Mouse (Mus musculus) midbrain, postnatal 0 days (tissue): ENCODE data around the gene Fam222b. TPM values are rescaled to one million over a fixed set of nuclear protein-coding genes. Genes with fewer than 3 reads are reported as not detected.
A peak's percentile ranks its signal among the peaks of the same experiment; 100 is the strongest.

Experiments
- ATAC-seq: fragments of 200-750 bp; cut with Nextera tagmentation; 2 replicates; pipeline ENCODE4 v1.8.0; 2017; ENCODE audit warnings: moderate number of reproducible peaks, mild to moderate bottlenecking, moderate TSS enrichment, moderate library complexity; ENCODE audit not compliant: low FRiP score
- DNase-seq: peaks from one replicate; pipeline ENCODE4 v3.0.0-alpha.2; 2015; ENCODE audit warnings: low spot score
- H3K27ac ChIP-seq: fragments of 300-500 bp; sonication (generic); 2 replicates; pipeline ENCODE4 v1.5.1; 2014; ENCODE audit warnings: low read depth, mild to moderate bottlenecking, low read length, mixed read lengths
- H3K27me3 ChIP-seq: fragments of 300-500 bp; sonication (generic); 2 replicates; pipeline ENCODE4 v1.6.1; 2014; ENCODE audit warnings: low read length, control low read depth, mixed read lengths; ENCODE audit not compliant: insufficient read depth
- H3K36me3 ChIP-seq: fragments of 300-500 bp; sonication (generic); 2 replicates; pipeline ENCODE4 v1.6.1; 2014; ENCODE audit warnings: low read length, control low read depth, mixed read lengths; ENCODE audit not compliant: insufficient read depth
- H3K4me1 ChIP-seq: fragments of 300-500 bp; sonication (generic); 2 replicates; pipeline ENCODE4 v1.6.1; 2014; ENCODE audit warnings: mild to moderate bottlenecking, control low read depth, antibody characterized with exemption, low read length, mixed read lengths; ENCODE audit not compliant: insufficient read depth
- H3K4me2 ChIP-seq: fragments of 300-500 bp; sonication (generic); 2 replicates; pipeline ENCODE4 v1.6.1; 2014; ENCODE audit warnings: low read depth, mild to moderate bottlenecking, low read length, mixed read lengths; ENCODE audit not compliant: poor library complexity, severe bottlenecking
- H3K4me3 ChIP-seq: fragments of 300-500 bp; sonication (generic); 2 replicates; pipeline ENCODE4 v1.5.1; 2014; ENCODE audit warnings: low read depth, mild to moderate bottlenecking, low read length, moderate library complexity
- H3K9ac ChIP-seq: fragments of 300-500 bp; sonication (generic); replicated peaks from 2 replicates; pipeline ENCODE4 v1.6.1; 2014; ENCODE audit warnings: mild to moderate bottlenecking, low read length, moderate library complexity, mixed read lengths; ENCODE audit not compliant: poor library complexity, severe bottlenecking
- H3K9me3 ChIP-seq: fragments of 300-500 bp; sonication (generic); 2 replicates; pipeline ENCODE4 v1.6.1; 2016; ENCODE audit warnings: low read length, control low read depth
- CTCF ChIP-seq: IDR thresholded peaks from 2 replicates; pipeline ENCODE4 v1.5.1; 2016; ENCODE audit warnings: antibody characterized with exemption, mild to moderate bottlenecking
- WGBS: fragments of 180-500 bp; shearing (Covaris S2); extraction: QIAGEN DNeasy Blood & Tissue Kit; methylation state at CpG from one replicate; pipeline ENCODE4 v1.1.7; 2014; 5-methylcytosine and 5-hydroxymethylcytosine counted together
- polyA plus RNA-seq: library from polyadenylated mRNA; unstranded; fragments of >200 nt; fragmentation: Nextera tagmentation; extraction: Ambion mirVana; gene quantifications from 2 replicates; pipeline ENCODE4 v1.2.1, GENCODE M21; 2015
- total RNA-seq: library from RNA; depleted of rRNA; stranded (reverse); fragments of >200 nt; gene quantifications from 2 replicates; pipeline ENCODE4 v1.2.3, GENCODE M21; 2014

The Fam222b gene
- total and polyA plus RNA-seq, 2 experiments from 2014 or later = 29.1 to 34.5 TPM

DNA sequence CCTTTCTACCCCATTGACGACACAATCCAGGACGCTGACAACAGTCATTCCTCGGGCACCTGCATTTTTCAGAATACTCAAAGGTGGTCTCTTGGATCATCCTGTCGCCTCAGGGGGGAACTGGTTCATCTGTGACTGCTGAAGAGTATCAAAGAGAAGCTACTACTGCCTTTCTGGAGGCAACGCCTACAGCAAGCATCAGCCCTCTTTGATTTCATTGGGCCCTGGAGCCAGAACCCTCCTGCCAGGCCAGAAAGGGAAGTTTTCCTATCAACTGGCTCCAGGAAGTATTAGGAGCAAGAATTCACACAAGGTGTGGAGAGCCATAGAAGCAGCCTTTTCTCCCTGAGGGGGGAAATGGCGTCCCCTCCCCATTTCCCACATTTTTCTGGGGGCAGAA is 72.2 kb downstream of the Fam222b start:
- TF ChIP-seq CTCF = no peak
- no peak overlapping the region for H3K4me3 ChIP-seq
- peaks cover 6% of the 10 kb centered on the region; the same call in 1 of the 2 replicates for H3K36me3 ChIP-seq
- no peaks in the 10 kb centered on the region for H3K9me3 ChIP-seq
- no peaks in the 10 kb centered on the region for H3K27me3 ChIP-seq
- DNase-seq = no peak
- ATAC-seq = no peak
- no peak overlapping the region for H3K9ac ChIP-seq
- H3K27ac ChIP-seq = no peak overlapping the region
- WGBS = 71% methylated on average over 6 of the region's 6 CpGs
- H3K4me1 ChIP-seq = peaks cover 16% of the 10 kb centered on the region
- no peak overlapping the region for H3K4me2 ChIP-seq

DNA sequence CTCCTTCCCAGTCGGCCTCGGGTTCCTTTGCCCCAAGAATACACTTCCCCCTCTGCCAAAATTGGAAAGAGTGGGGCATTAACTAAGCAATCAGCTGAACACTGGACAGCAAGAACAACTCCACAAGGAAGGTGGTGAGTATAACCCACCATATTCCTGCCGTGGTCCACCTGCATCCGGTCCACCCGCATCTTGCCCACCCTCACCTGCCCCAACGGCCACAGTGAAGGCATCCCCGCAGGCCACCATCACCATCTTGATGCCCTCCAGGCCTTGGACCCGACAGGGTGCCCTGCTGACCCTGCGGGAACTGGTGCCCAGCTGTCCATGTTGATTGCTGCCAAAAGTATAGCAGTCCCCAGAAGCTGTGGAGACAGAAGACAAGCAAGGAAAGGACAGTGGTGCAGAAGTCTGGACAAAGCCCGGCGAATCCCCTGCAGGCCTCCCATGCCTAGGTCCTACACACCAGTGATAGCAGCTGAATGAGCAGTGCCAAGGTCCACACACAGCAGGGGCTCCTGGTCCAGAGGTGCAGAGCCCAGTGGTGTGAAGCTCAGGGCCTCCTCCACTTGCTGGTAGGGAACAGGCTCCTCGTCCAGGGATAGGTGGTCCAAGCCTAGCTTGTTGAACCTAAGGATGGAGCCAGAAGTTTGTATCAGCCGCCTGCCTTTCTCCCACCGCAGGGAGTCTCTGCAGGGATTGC is 72.9 kb downstream of the Fam222b start:
- no peak overlapping the region for H3K27ac ChIP-seq
- TF ChIP-seq CTCF = no peak
- H3K36me3 ChIP-seq = no peaks in the 10 kb centered on the region
- H3K9ac ChIP-seq = no peak overlapping the region
- H3K9me3 ChIP-seq = no peaks in the 10 kb centered on the region
- ATAC-seq (no peak), DNase-seq (no peak)
- no peak overlapping the region for H3K4me2 ChIP-seq
- 88% methylated on average over 14 of the region's 14 CpGs for WGBS
- peaks cover 16% of the 10 kb centered on the region for H3K4me1 ChIP-seq
- no peak overlapping the region for H3K4me3 ChIP-seq
- no peaks in the 10 kb centered on the region for H3K27me3 ChIP-seq

DNA sequence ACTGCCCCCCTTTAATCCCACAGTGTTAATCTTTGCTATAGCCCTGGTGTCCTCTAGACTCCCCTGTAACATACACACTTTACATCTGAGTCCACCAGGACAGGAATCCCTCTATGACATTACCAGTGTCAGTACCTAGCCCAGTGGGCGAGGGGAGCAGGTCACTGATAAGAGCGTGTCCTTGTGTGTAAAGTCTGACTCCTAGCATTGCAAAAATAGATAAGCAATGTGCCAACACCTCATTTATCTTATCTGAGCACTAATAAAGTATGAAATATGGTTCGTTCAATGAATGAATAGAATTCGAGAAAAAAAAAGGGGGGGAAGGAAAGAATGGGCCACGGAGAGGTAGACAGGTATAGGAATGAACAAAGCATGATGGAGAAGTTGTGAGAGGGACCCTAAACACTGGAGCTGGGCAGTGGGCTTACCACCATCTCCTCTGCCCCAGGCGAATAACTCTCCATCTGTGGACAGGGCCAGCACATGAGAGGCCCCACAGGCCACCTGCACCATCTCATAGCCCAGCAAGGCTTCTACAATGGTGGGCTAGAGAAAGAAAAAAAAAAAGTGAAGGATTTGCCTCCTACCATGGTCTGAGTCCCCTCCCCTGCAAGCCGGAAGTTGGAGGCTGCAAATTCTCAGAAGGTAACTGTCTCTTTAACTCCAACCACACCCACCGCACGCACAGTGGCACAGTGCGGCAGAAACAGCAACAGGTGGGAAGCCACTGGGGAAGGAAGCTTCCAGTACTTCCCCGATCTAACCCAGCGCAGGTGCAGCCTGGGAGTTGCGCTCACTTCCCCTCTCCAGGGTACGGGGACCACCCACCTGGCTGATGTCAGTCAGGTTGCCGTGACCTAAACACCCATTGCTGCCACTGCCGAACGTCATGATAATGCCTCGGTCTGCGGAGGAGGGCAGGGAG is 74.3 kb downstream of the Fam222b start:
- TF ChIP-seq CTCF = no peak
- no peaks in the 10 kb centered on the region for H3K36me3 ChIP-seq
- peaks cover 7% of the 10 kb centered on the region; the same call in 1 of the 2 replicates for H3K4me1 ChIP-seq
- no peak overlapping the region for H3K27ac ChIP-seq
- no peak overlapping the region for H3K9ac ChIP-seq
- H3K4me3 ChIP-seq = no peak overlapping the region
- H3K27me3 ChIP-seq = no peaks in the 10 kb centered on the region
- WGBS = 62% methylated on average over 19 of the region's 19 CpGs
- DNase-seq (no peak), ATAC-seq (no peak)
- no peaks in the 10 kb centered on the region for H3K9me3 ChIP-seq
- no peak overlapping the region for H3K4me2 ChIP-seq

DNA sequence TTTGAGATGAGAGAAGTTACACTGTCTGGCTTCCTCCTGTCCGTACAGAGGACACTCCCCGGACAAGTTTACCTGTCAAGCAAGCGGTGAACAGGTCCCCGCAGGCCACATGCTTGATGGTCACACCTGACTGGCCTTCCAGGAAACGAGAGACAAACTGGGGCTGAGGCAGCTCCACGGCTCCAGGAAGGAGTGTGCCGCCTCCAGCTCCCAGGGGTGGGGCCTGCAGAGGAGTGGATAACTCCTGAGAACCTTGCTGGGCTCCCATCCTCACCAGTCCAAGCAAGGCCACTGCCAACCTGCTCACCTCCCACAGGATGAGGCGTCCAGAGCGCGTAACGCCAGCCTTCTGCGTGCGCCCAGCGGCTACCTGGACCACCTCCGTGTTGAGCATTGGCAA is 75.8 kb downstream of the Fam222b start:
- WGBS = 93% methylated on average over 15 of the region's 15 CpGs
- no peak for DNase-seq
- TF ChIP-seq CTCF = no peak
- H3K27me3 ChIP-seq = no peaks in the 10 kb centered on the region
- no peak overlapping the region for H3K4me3 ChIP-seq
- no peak for ATAC-seq
- no peak overlapping the region for H3K9ac ChIP-seq
- H3K9me3 ChIP-seq = no peaks in the 10 kb centered on the region
- peaks cover 7% of the 10 kb centered on the region; the same call in 1 of the 2 replicates for H3K4me1 ChIP-seq
- H3K4me2 ChIP-seq = no peak overlapping the region
- no peaks in the 10 kb centered on the region for H3K36me3 ChIP-seq
- no peak overlapping the region for H3K27ac ChIP-seq

DNA sequence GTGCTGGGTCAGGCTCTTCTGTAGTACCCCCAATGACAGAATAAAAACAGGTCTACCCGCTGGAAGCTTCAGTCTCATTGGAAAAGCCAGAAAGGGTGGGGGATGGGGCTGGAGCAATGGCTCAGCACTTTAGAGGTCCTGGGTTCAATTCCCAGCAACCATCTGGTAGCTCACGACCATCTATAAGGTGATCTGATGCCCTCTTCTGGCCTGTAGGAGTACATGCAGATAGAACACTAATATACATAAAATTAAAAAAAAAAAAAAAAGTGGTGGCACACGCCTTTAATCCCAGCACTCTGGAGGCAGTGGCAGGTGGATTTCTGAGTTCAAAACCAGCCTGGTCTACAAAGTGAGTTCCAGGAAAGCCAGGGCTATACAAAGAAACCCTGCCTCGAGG is 76.9 kb downstream of the Fam222b start:
- no peak overlapping the region for H3K9ac ChIP-seq
- no peak overlapping the region for H3K27ac ChIP-seq
- H3K27me3 ChIP-seq = no peaks in the 10 kb centered on the region
- 60% methylated on average over 4 of the region's 4 CpGs for WGBS
- H3K4me3 ChIP-seq = no peak overlapping the region
- no peak overlapping the region for H3K4me2 ChIP-seq
- no peak for DNase-seq
- TF ChIP-seq CTCF = peak; percentile 19; the same call in 1 of the 2 replicates
- ATAC-seq = no peak
- H3K9me3 ChIP-seq = no peaks in the 10 kb centered on the region
- no peaks in the 10 kb centered on the region for H3K36me3 ChIP-seq
- no peaks in the 10 kb centered on the region for H3K4me1 ChIP-seq
